Comparison of ENCODE assay signal across 9 mouse cellular contexts in the genomic region with DNA sequence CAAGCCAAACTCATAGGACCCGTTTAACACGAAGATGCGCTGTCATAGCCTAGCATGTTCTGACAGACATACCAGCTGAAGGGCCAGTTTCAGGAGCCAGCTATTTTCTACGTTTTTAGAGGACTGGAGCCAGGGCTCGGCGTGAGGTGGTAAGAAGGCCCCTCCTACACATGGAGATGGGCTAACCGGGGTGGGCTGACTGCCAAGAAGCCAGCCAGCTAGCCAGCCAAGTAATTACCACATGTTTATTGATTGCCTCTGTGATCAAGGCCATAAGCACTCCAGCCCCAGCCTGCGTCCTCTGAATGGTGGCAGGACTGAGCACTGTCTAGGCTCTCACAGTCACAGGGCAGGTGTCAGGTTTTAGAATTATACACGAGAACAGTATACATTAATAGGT. TPM values are rescaled to one million over a fixed set of nuclear protein-coding genes. Genes with fewer than 3 reads are reported as not detected.
DNase-seq lines count a peak whose midpoint lies in the region; ATAC-seq lines count a peak whose summit lies in the region.
"Had no signal": no experiment of that assay in that cellular context is flagged by ENCODE, and none has a peak within 500 bp of the region (broad histone marks: within the 10 kb centered on the region; RNA-seq: fewer than 3 reads in every experiment).

No protein-coding gene starts in this region.

- H3K36me3 ChIP-seq in liver, embryonic 13.5 days, result peaks cover 12% of the 10 kb centered on the region
- peaks cover 10% of the 10 kb centered on the region; the same call in 1 of the 2 replicates for H3K36me3 ChIP-seq in liver, embryonic 12.5 days
- H3K36me3 ChIP-seq in forebrain, embryonic 15.5 days, result peaks cover 11% of the 10 kb centered on the region; the same call in 1 of the 2 replicates
- no peaks in the 10 kb centered on the region for H3K36me3 ChIP-seq in neural tube, embryonic 14.5 days (ENCODE audit: control insufficient read depth, insufficient read depth, low read length)

- H3K9me3 ChIP-seq in liver, embryonic 13.5 days (replicated peaks), result no peaks in the 10 kb centered on the region
- H3K9me3 ChIP-seq in liver, embryonic 12.5 days (replicated peaks), result no peaks in the 10 kb centered on the region
- H3K9me3 ChIP-seq in forebrain, embryonic 15.5 days, result no peaks in the 10 kb centered on the region
- no peaks in the 10 kb centered on the region for H3K9me3 ChIP-seq in neural tube, embryonic 14.5 days (ENCODE audit: control insufficient read depth, low read length)

- peaks cover 17% of the 10 kb centered on the region for H3K4me1 ChIP-seq in liver, embryonic 13.5 days (replicated peaks)
- H3K4me1 ChIP-seq in liver, embryonic 12.5 days, result peaks cover 15% of the 10 kb centered on the region
- peaks cover 55% of the 10 kb centered on the region for H3K4me1 ChIP-seq in forebrain, embryonic 15.5 days
- peaks cover 26% of the 10 kb centered on the region; the same call in 1 of the 2 replicates for H3K4me1 ChIP-seq in neural tube, embryonic 14.5 days (ENCODE audit: control insufficient read depth, insufficient read depth, low read length)

- no peak overlapping the region for H3K9ac ChIP-seq in liver, embryonic 13.5 days
- H3K9ac ChIP-seq in liver, embryonic 12.5 days, result no peak overlapping the region
- H3K9ac ChIP-seq in forebrain, embryonic 15.5 days (replicated peaks), result no peak overlapping the region
- H3K9ac ChIP-seq in neural tube, embryonic 14.5 days (replicated peaks; ENCODE audit: low read depth, low read length), result no peak overlapping the region

- no peaks in the 10 kb centered on the region for H3K27me3 ChIP-seq in liver, embryonic 13.5 days
- no peaks in the 10 kb centered on the region; the same call in 1 of the 2 replicates for H3K27me3 ChIP-seq in liver, embryonic 12.5 days (replicated peaks)
- H3K27me3 ChIP-seq in forebrain, embryonic 15.5 days, result no peaks in the 10 kb centered on the region
- no peaks in the 10 kb centered on the region for H3K27me3 ChIP-seq in neural tube, embryonic 14.5 days (ENCODE audit: control insufficient read depth, insufficient read depth, low read length)

- WGBS in liver, embryonic 13.5 days (ENCODE audit: insufficient replicate concordance), result 63% methylated on average over 9 of the region's 9 CpGs
- WGBS in liver, embryonic 12.5 days (ENCODE audit: insufficient replicate concordance), result 65% methylated on average over 9 of the region's 9 CpGs
- 18% methylated on average over 9 of the region's 9 CpGs for WGBS in forebrain, embryonic 15.5 days
- 36% methylated on average over 9 of the region's 9 CpGs for WGBS in neural tube, embryonic 14.5 days

- H3K4me3 ChIP-seq in liver, embryonic 13.5 days (replicated peaks), result no peak overlapping the region
- no peak overlapping the region for H3K4me3 ChIP-seq in liver, embryonic 12.5 days
- H3K4me3 ChIP-seq in forebrain, embryonic 15.5 days, result no peak overlapping the region
- H3K4me3 ChIP-seq in neural tube, embryonic 14.5 days (ENCODE audit: low read depth, low read length), result no peak overlapping the region

- H3K27ac ChIP-seq in liver, embryonic 13.5 days, result no peak overlapping the region
- no peak overlapping the region for H3K27ac ChIP-seq in liver, embryonic 12.5 days
- peak overlapping the region; percentile 68 for H3K27ac ChIP-seq in forebrain, embryonic 15.5 days (replicated peaks)
- H3K27ac ChIP-seq in neural tube, embryonic 14.5 days (ENCODE audit: low read depth, low read length), result peak overlapping the region; percentile 56

- no peak overlapping the region for H3K4me2 ChIP-seq in liver, embryonic 13.5 days
- no peak overlapping the region for H3K4me2 ChIP-seq in liver, embryonic 12.5 days
- H3K4me2 ChIP-seq in forebrain, embryonic 15.5 days (replicated peaks), result no peak overlapping the region
- H3K4me2 ChIP-seq in neural tube, embryonic 14.5 days (ENCODE audit: low read depth, low read length), result no peak overlapping the region

- DNase-seq in liver, embryonic 13.5 days, result no peak
- DNase-seq in kidney, postnatal 25 days, result peak; percentile 72 to 81
- no peak for DNase-seq in left cerebral cortex, adult 8-10 months (ENCODE audit: low spot score in 2 of 2)
- no peak for DNase-seq in urinary bladder, adult 2 months (ENCODE audit: low spot score)
- no peak for DNase-seq in left cerebral cortex, adult 9 months (ENCODE audit: low spot score in 2 of 2)

- ATAC-seq in liver, embryonic 13.5 days (ENCODE audit: low read depth), result 0 out of 2 replicates have a peak, but pooled peaks have one; percentile 19
- ATAC-seq in liver, embryonic 12.5 days, result no peak
- peak; percentile 60 for ATAC-seq in forebrain, embryonic 15.5 days (replicated peaks)
- peak; percentile 62; the same call in 1 of the 2 replicates for ATAC-seq in neural tube, embryonic 14.5 days (ENCODE audit: low read depth)

RNA-seq across cellular contexts. Expression of gene Nuak2, which starts 10.9 kb away (rescaled TPM):
- polyA plus RNA-seq in liver, embryonic 13.5 days (2015; fragmentation: Nextera tagmentation; extraction: Ambion mirVana), result 1.6 and 1.8 TPM in 2 replicates
- polyA plus RNA-seq in liver, embryonic 12.5 days (2016; fragmentation: Nextera tagmentation; extraction: Ambion mirVana), result 1.3 and 1.7 TPM in 2 replicates
- polyA plus RNA-seq in forebrain, embryonic 15.5 days (2015; fragmentation: Nextera tagmentation; extraction: Ambion mirVana), result 15.9 and 16.5 TPM in 2 replicates
- 7.8 and 8.4 TPM in 2 replicates for polyA plus RNA-seq in neural tube, embryonic 14.5 days (2014; fragmentation: Nextera tagmentation; extraction: Ambion mirVana)
- 1 to 10 TPM in 3 of 4 experiments, under 1 TPM in 1; 0.81 to 1.7 (median 1.3) TPM for total RNA-seq in left cerebral cortex, adult 8-10 months (2022)
- polyA plus RNA-seq in urinary bladder, adult 2 months (2012; rRNA removed), result 3.4 TPM in 2 replicates

RNA-seq across cellular contexts. Expression of gene Klhdc8a, which starts 28.4 kb away (rescaled TPM):
- polyA plus RNA-seq in liver, embryonic 13.5 days (2015; fragmentation: Nextera tagmentation; extraction: Ambion mirVana), result 0.03 and 0.06 TPM in 2 replicates
- polyA plus RNA-seq in liver, embryonic 12.5 days (2016; fragmentation: Nextera tagmentation; extraction: Ambion mirVana), result 0.06 and 0.07 TPM in 2 replicates
- polyA plus RNA-seq in forebrain, embryonic 15.5 days (2015; fragmentation: Nextera tagmentation; extraction: Ambion mirVana), result 2.4 and 3.1 TPM in 2 replicates
- 6.6 and 8.4 TPM in 2 replicates for polyA plus RNA-seq in neural tube, embryonic 14.5 days (2014; fragmentation: Nextera tagmentation; extraction: Ambion mirVana)
- 10 to 100 TPM; 12.3 to 15.1 (median 13.6) TPM for total RNA-seq in left cerebral cortex, adult 8-10 months (2022)
- polyA plus RNA-seq in urinary bladder, adult 2 months (2012; rRNA removed), result 1.2 and 1.5 TPM in 2 replicates
- total RNA-seq: CH12.LX had no signal

Comparison
In these comparisons a context has a peak if more than half of its experiments do, and no peak if none do; other contexts are left out.
1. DNase-seq: peak in kidney, postnatal 25 days (2 of 2); none in liver, embryonic 13.5 days (single experiment), left cerebral cortex, adult 8-10 months (0 of 2), urinary bladder, adult 2 months (single experiment) and left cerebral cortex, adult 9 months (0 of 2).
2. H3K27ac ChIP-seq: peak in forebrain, embryonic 15.5 days (single experiment) and neural tube, embryonic 14.5 days (single experiment); none in liver, embryonic 13.5 days (single experiment) and liver, embryonic 12.5 days (single experiment).